Mouse (Mus musculus) MEL (cell line): ENCODE measurements at regions not wholly inside any gene's neighbourhood (a gene's known extent, or its start where the extent isn't known, plus 50 kb on each side); places are given as distances from the start of the nearest gene placed in this dataset.

Source experiments
- CHD1 ChIP-seq: IDR thresholded peaks from 2 replicates; pipeline ENCODE4 v1.6.1; 2012; ENCODE audit warnings: low read depth, mild to moderate bottlenecking, inconsistent platforms, low read length, improper control_type of control experiment
- CHD2 ChIP-seq: IDR thresholded peaks from 2 replicates; pipeline ENCODE4 v1.6.1; 2011; ENCODE audit warnings: low read length, improper control_type of control experiment
- CTCF ChIP-seq, 3 experiments: IDR thresholded peaks in 2 of 3; conservative IDR thresholded peaks in 1 of 3; 2 replicates each; pipeline ENCODE4 v1.5.1; 2011 to 2012; ENCODE audit warnings: low read length in 3 of 3, low read depth in 2 of 3, mild to moderate bottlenecking in 2 of 3, improper control_type of control experiment in 1 of 3, inconsistent platforms in 1 of 3, mixed read lengths in 1 of 3, moderate library complexity in 1 of 3; ENCODE audit not compliant: control insufficient read depth in 1 of 3, insufficient read depth in 1 of 3, poor library complexity in 1 of 3, severe bottlenecking in 1 of 3
- ELF1 ChIP-seq: IDR thresholded peaks from 2 replicates; pipeline ENCODE4 v1.6.1; 2014; ENCODE audit warnings: low read depth, mild to moderate bottlenecking, inconsistent platforms, low read length, improper control_type of control experiment, moderate library complexity
- EP300 ChIP-seq, 2 experiments: IDR thresholded peaks; 2 replicates each; pipeline ENCODE4 v1.6.1; 2011; ENCODE audit warnings: improper control_type of control experiment in 2 of 2, low read length in 2 of 2, low read depth in 1 of 2, mild to moderate bottlenecking in 1 of 2
- HCFC1 ChIP-seq: IDR thresholded peaks from 2 replicates; pipeline ENCODE4 v1.6.1; 2012; ENCODE audit warnings: low read depth, mild to moderate bottlenecking, inconsistent platforms, low read length, improper control_type of control experiment, moderate library complexity
- MXI1 ChIP-seq: IDR thresholded peaks from 2 replicates; pipeline ENCODE4 v1.6.1; 2011; ENCODE audit warnings: mild to moderate bottlenecking, low read depth, low read length, improper control_type of control experiment
- POLR2AphosphoS5 ChIP-seq: IDR thresholded peaks from 2 replicates; pipeline ENCODE4 v1.6.1; 2012; ENCODE audit warnings: low read depth, borderline replicate concordance, mild to moderate bottlenecking, inconsistent platforms, low read length, moderate library complexity, mixed read lengths
- RAD21 ChIP-seq: IDR thresholded peaks from 2 replicates; pipeline ENCODE4 v1.6.1; 2011; ENCODE audit warnings: mild to moderate bottlenecking, low read depth, low read length, improper control_type of control experiment
- ZKSCAN1 ChIP-seq: IDR thresholded peaks from 2 replicates; pipeline ENCODE4 v1.6.1; 2012; ENCODE audit warnings: low read depth, mild to moderate bottlenecking, inconsistent platforms, low read length, improper control_type of control experiment, moderate library complexity
- ZNF384 ChIP-seq: IDR thresholded peaks from 2 replicates; pipeline ENCODE4 v1.6.1; 2012; ENCODE audit warnings: low read depth, mild to moderate bottlenecking, inconsistent platforms, low read length, improper control_type of control experiment

GRCm38 (mm10) chr5:12024705-12025383 lies 107.0 kb downstream of the 4933402N22Rik start:
- TF ChIP-seq CHD2 (no peak), MXI1 (no peak), ZKSCAN1 (no peak), CTCF (IDR thresholded peaks at IDR 0.05 in 2 of 3, conservative IDR thresholded peaks at IDR 0.05 in 1 of 3; ENCODE audit: control insufficient read depth in 1 of 3, insufficient read depth in 1 of 3, low read depth in 2 of 3, low read length in 3 of 3, poor library complexity in 1 of 3, severe bottlenecking in 1 of 3) (no peak), ELF1 (no peak), POLR2AphosphoS5 (no peak), HCFC1 (no peak), CHD1 (no peak), EP300 (IDR thresholded peaks at IDR 0.05; ENCODE audit: low read depth in 1 of 2, low read length in 2 of 2) (no peak), RAD21 (no peak), ZNF384 (no peak)
